Mouse (Mus musculus) G1E (cell line): Measurements from ENCODE around the gene Commd1.

Experiments
- CTCF ChIP-seq: IDR thresholded peaks from 2 replicates; pipeline ENCODE4 v1.5.1; 2012; ENCODE audit warnings: low read depth, low read length, inconsistent platforms, mixed read lengths
- GATA1 ChIP-seq: IDR thresholded peaks from 2 replicates; pipeline ENCODE4 v1.6.1; 2012; ENCODE audit warnings: borderline replicate concordance, low read length, inconsistent platforms, mixed read lengths
- POLR2AphosphoS5 ChIP-seq: IDR thresholded peaks from 2 replicates; pipeline ENCODE4 v1.6.1; 2012; ENCODE audit warnings: low read depth, low read length, inconsistent platforms; ENCODE audit not compliant: insufficient replicate concordance

DNA sequence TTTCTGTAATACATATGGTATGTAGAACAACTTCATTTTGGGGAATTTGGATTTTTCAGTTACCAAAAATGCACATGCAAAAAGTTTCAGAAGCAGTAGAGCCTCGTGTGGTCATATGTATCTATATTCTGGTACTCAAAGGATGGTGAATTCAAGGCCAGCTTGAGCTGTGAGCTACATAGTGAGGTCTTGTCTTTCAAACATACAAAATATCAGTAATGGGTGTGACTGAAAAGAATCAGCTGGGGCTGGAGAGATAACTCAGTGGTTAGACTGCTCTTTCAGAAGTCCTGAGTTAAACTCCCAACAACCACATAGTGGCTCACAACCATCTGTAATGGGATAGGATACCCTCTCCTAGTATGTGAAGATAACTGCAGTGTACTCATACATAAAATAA, 16.1 kb upstream of the Commd1 start:
- TF ChIP-seq CTCF = no peak
- no peak for TF ChIP-seq POLR2AphosphoS5
- no peak for TF ChIP-seq GATA1
